In genomic region chr4:86349341-86349740, GRCm38 (mm10) we compare ENCODE assay signal across 22 mouse cellular contexts.
DNase-seq lines count a peak whose midpoint lies in the region; ATAC-seq and TF ChIP-seq lines count a peak whose summit lies in the region.
"Had no signal": no experiment of that assay in that cellular context is flagged by ENCODE, and none has a peak within 500 bp of the region (broad histone marks: within the 10 kb centered on the region; RNA-seq: fewer than 3 reads in every experiment).

No protein-coding gene starts in this region.

- peaks cover 3% of the 10 kb centered on the region; the same call in 1 of the 2 replicates for H3K4me1 ChIP-seq in liver, adult 2 months (ENCODE audit: control insufficient read depth, insufficient read depth, low read length)
- H3K4me1 ChIP-seq in liver, postnatal 0 days (ENCODE audit: insufficient read depth), result no peaks in the 10 kb centered on the region
- H3K4me1 ChIP-seq: embryonic facial prominence, embryonic 10.5 days; embryonic facial prominence, embryonic 12.5 days; forebrain, embryonic 13.5 days; forebrain, embryonic 15.5 days had no signal

- no peak for TF ChIP-seq POLR2A in liver, adult 2 months (IDR thresholded peaks at IDR 0.05; ENCODE audit: extremely low read depth, insufficient read depth, low read length)

- no peak for TF ChIP-seq EP300 in liver, postnatal 0 days (IDR thresholded peaks at IDR 0.05; ENCODE audit: low read depth)

- no peaks in the 10 kb centered on the region for H3K79me2 ChIP-seq in liver, adult 2 months (ENCODE audit: control insufficient read depth, insufficient read depth, low read length)

- no peak for TF ChIP-seq CTCF in liver, adult 2 months (IDR thresholded peaks at IDR 0.05; ENCODE audit: low read depth, low read length)
- TF ChIP-seq CTCF in liver, postnatal 0 days (IDR thresholded peaks at IDR 0.05; ENCODE audit: low read depth), result no peak

- DNase-seq in liver, adult 2 months (ENCODE audit: extremely low read depth, low read depth, low spot score), result peak; percentile 13
- no peak for DNase-seq in liver, postnatal 0 days
- peak; percentile 34 for DNase-seq in ES-CJ7 (ENCODE audit: low read depth, low spot score)
- DNase-seq in R1 (ENCODE audit: low read depth, low spot score), result peak; percentile 10
- no peak for DNase-seq in lung, postnatal 36 days
- DNase-seq in embryo, embryonic 11 days, result no peak
- DNase-seq: adrenal gland, adult 8-10 months; adrenal gland, postnatal 14 days; adrenal gland, postnatal 36 days; cerebellum, adult 18-20 months; cerebellum, adult 8-10 months; cerebellum, adult 9-11 months; cerebellum, postnatal 14 days; cerebellum, postnatal 36 days; forebrain, postnatal 0 days had no signal

- WGBS in liver, adult 2 months, result 80% methylated on average over 4 of the region's 4 CpGs
- WGBS in liver, postnatal 0 days (ENCODE audit: insufficient replicate concordance), result 80% methylated on average over 4 of the region's 4 CpGs

- H3K4me3 ChIP-seq in liver, adult 2 months (ENCODE audit: insufficient read depth, low read depth, low read length), result no peak overlapping the region
- H3K4me3 ChIP-seq in liver, postnatal 0 days (ENCODE audit: low read depth, low read length), result no peak overlapping the region
- H3K4me3 ChIP-seq: embryonic facial prominence, embryonic 10.5 days; embryonic facial prominence, embryonic 12.5 days; forebrain, embryonic 13.5 days; forebrain, embryonic 15.5 days had no signal

- no peaks in the 10 kb centered on the region for H3K9me3 ChIP-seq in liver, postnatal 0 days (ENCODE audit: low read length)
- H3K9me3 ChIP-seq: embryonic facial prominence, embryonic 10.5 days; embryonic facial prominence, embryonic 12.5 days; forebrain, embryonic 13.5 days; forebrain, embryonic 15.5 days; G1E had no signal

- no peaks in the 10 kb centered on the region for H3K36me3 ChIP-seq in liver, adult 2 months (ENCODE audit: control insufficient read depth, insufficient read depth, low read length)
- no peaks in the 10 kb centered on the region for H3K36me3 ChIP-seq in liver, postnatal 0 days (replicated peaks; ENCODE audit: insufficient read depth, low read length)
- H3K36me3 ChIP-seq: embryonic facial prominence, embryonic 10.5 days; embryonic facial prominence, embryonic 12.5 days; forebrain, embryonic 15.5 days; G1E had no signal

- no peak overlapping the region for H3K27ac ChIP-seq in liver, adult 2 months (replicated peaks; ENCODE audit: insufficient read depth, low read depth, low read length)
- H3K27ac ChIP-seq in liver, postnatal 0 days (ENCODE audit: low read depth), result no peak overlapping the region
- H3K27ac ChIP-seq: embryonic facial prominence, embryonic 10.5 days; embryonic facial prominence, embryonic 12.5 days; forebrain, embryonic 13.5 days; forebrain, embryonic 15.5 days had no signal

- H3K27me3 ChIP-seq in liver, adult 2 months (ENCODE audit: control insufficient read depth, insufficient read depth, low read length), result no peaks in the 10 kb centered on the region
- no peaks in the 10 kb centered on the region for H3K27me3 ChIP-seq in liver, postnatal 0 days (ENCODE audit: insufficient read depth, low read length)
- H3K27me3 ChIP-seq: embryonic facial prominence, embryonic 12.5 days; forebrain, embryonic 13.5 days; forebrain, embryonic 15.5 days; Patski had no signal

- ATAC-seq in liver, postnatal 0 days, result no peak
- ATAC-seq: activated CD4-positive, CD25-positive, alpha-beta regulatory T cell, adult 4 months; forebrain, embryonic 13.5 days; forebrain, embryonic 15.5 days; forebrain, postnatal 0 days; Patski had no signal

- no peak overlapping the region for H3K9ac ChIP-seq in liver, adult 2 months (ENCODE audit: low read depth, low read length)
- H3K9ac ChIP-seq in liver, postnatal 0 days (replicated peaks), result no peak overlapping the region
- H3K9ac ChIP-seq: embryonic facial prominence, embryonic 12.5 days; forebrain, embryonic 13.5 days; forebrain, embryonic 15.5 days; forebrain, postnatal 0 days had no signal

- H3K4me2 ChIP-seq in liver, postnatal 0 days (ENCODE audit: low read depth, low read length), result no peak overlapping the region
- H3K4me2 ChIP-seq: embryonic facial prominence, embryonic 12.5 days; forebrain, embryonic 13.5 days; forebrain, embryonic 15.5 days had no signal

Comparison
In these comparisons a context has a peak if more than half of its experiments do, and no peak if none do; other contexts are left out.
1. DNase-seq: peak in liver, adult 2 months (single experiment), ES-CJ7 (single experiment) and R1 (single experiment); none in liver, postnatal 0 days (single experiment), lung, postnatal 36 days (single experiment) and embryo, embryonic 11 days (single experiment).